ENCODE assay signal across 8 mouse cellular contexts in genomic region chr7:31051321-31052021, GRCm38 (mm10). TPM values are rescaled to one million over a fixed set of nuclear protein-coding genes. Genes with fewer than 3 reads are reported as not detected.
DNase-seq lines count a peak whose midpoint lies in the region; ATAC-seq and TF ChIP-seq lines count a peak whose summit lies in the region.

Gene Fxyd7, minus strand, starts transcription at chr7:31051467.

- TF ChIP-seq EP300 in lung, postnatal 0 days (IDR thresholded peaks at IDR 0.05): no peak

- no peak within 1 kb of the TSS for H3K27ac ChIP-seq in lung, postnatal 0 days (ENCODE audit: low read length)
- peak within 1 kb of the TSS; percentile 57 for H3K27ac ChIP-seq in hindbrain, embryonic 12.5 days
- H3K27ac ChIP-seq in liver, embryonic 13.5 days: no peak within 1 kb of the TSS

- H3K4me1 ChIP-seq in lung, postnatal 0 days (ENCODE audit: insufficient read depth, low read depth, low read length): 0 out of 2 replicates have a peak, but pooled peaks cover 7% of the 10 kb centered on the region
- peaks cover 62% of the 10 kb centered on the region for H3K4me1 ChIP-seq in hindbrain, embryonic 12.5 days
- H3K4me1 ChIP-seq in liver, embryonic 13.5 days (replicated peaks): peaks cover 38% of the 10 kb centered on the region

- no peak within 1 kb of the TSS for H3K9ac ChIP-seq in lung, postnatal 0 days (replicated peaks; ENCODE audit: low read depth)
- H3K9ac ChIP-seq in hindbrain, embryonic 12.5 days: peak within 1 kb of the TSS; percentile 55; the same call in 1 of the 2 replicates
- H3K9ac ChIP-seq in liver, embryonic 13.5 days: no peak within 1 kb of the TSS

- WGBS in lung, postnatal 0 days: 6% methylated on average over 18 of the region's 28 CpGs
- whole genome bisulfite sequencing in hindbrain, embryonic 12.5 days: 2% methylated on average over 27 of the region's 28 CpGs
- 3% methylated on average over 28 of the region's 28 CpGs for WGBS in liver, embryonic 13.5 days (ENCODE audit: insufficient replicate concordance)

- H3K4me2 ChIP-seq in lung, postnatal 0 days (replicated peaks; ENCODE audit: low read depth, low read length): no peak within 1 kb of the TSS
- peak within 1 kb of the TSS; percentile 60 for H3K4me2 ChIP-seq in hindbrain, embryonic 12.5 days (replicated peaks)
- peak within 1 kb of the TSS; percentile 38 for H3K4me2 ChIP-seq in liver, embryonic 13.5 days

- ATAC-seq in CD4-positive, CD25-positive, alpha-beta regulatory T cell, adult 4 months: no peak
- ATAC-seq in lung, postnatal 0 days: no peak
- peak; percentile 8; the same call in 1 of the 2 replicates for ATAC-seq in hindbrain, embryonic 12.5 days (ENCODE audit: low FRiP score)
- ATAC-seq in liver, embryonic 13.5 days (ENCODE audit: low read depth): no peak

- H3K27me3 ChIP-seq in lung, postnatal 0 days (replicated peaks; ENCODE audit: insufficient read depth, low read length): peaks cover 32% of the 10 kb centered on the region
- peaks cover 75% of the 10 kb centered on the region for H3K27me3 ChIP-seq in hindbrain, embryonic 12.5 days
- H3K27me3 ChIP-seq in liver, embryonic 13.5 days: peaks cover 57% of the 10 kb centered on the region

- H3K4me3 ChIP-seq in lung, postnatal 0 days (ENCODE audit: low read depth, low read length): 0 out of 2 replicates have a peak within 1 kb of the TSS, but pooled peaks have one; percentile 1
- peak within 1 kb of the TSS; percentile 32 for H3K4me3 ChIP-seq in hindbrain, embryonic 12.5 days
- H3K4me3 ChIP-seq in liver, embryonic 13.5 days (replicated peaks): no peak within 1 kb of the TSS; the same call in 1 of the 2 replicates

- peak; percentile 18 for TF ChIP-seq CTCF in lung, postnatal 0 days (IDR thresholded peaks at IDR 0.05)

- H3K36me3 ChIP-seq in lung, postnatal 0 days (ENCODE audit: insufficient read depth, low read length): no peaks in the 10 kb centered on the region
- no peaks in the 10 kb centered on the region for H3K36me3 ChIP-seq in hindbrain, embryonic 12.5 days
- H3K36me3 ChIP-seq in liver, embryonic 13.5 days: no peaks in the 10 kb centered on the region

- no peaks in the 10 kb centered on the region for H3K9me3 ChIP-seq in lung, postnatal 0 days (ENCODE audit: low read length)
- no peaks in the 10 kb centered on the region for H3K9me3 ChIP-seq in hindbrain, embryonic 12.5 days (replicated peaks)
- H3K9me3 ChIP-seq in liver, embryonic 13.5 days (replicated peaks): no peaks in the 10 kb centered on the region

- peak; percentile 54 for DNase-seq in CD4-positive, CD25-positive, alpha-beta regulatory T cell, adult 2 months (ENCODE audit: low read depth, low spot score)
- no peak for DNase-seq in lung, postnatal 0 days (ENCODE audit: low spot score)
- DNase-seq in lung, postnatal 36 days: no peak
- no peak for DNase-seq in liver, embryonic 13.5 days
- DNase-seq in MN1 (ENCODE audit: low spot score): no peak
- no peak for DNase-seq in embryo, embryonic 10 days (ENCODE audit: low spot score)

RNA-seq across cellular contexts. Expression of gene Fxyd7, which starts in this region (rescaled TPM):
- polyA plus RNA-seq in CD4-positive, CD25-positive, alpha-beta regulatory T cell, adult 4 months (2017; shearing (Covaris generic)): not detected
- 1.2 and 1.8 TPM in 2 replicates for polyA plus RNA-seq in lung, postnatal 0 days (2015; fragmentation: Nextera tagmentation; extraction: Ambion mirVana)
- polyA plus RNA-seq in hindbrain, embryonic 12.5 days (2016; fragmentation: Nextera tagmentation; extraction: Ambion mirVana): 26.3 and 29.8 TPM in 2 replicates
- 0.17 and 0.47 TPM in 2 replicates for polyA plus RNA-seq in liver, embryonic 13.5 days (2015; fragmentation: Nextera tagmentation; extraction: Ambion mirVana)
